Mouse (Mus musculus) central nervous system, embryonic 14 days (tissue): ENCODE data around the gene Trim11. TPM values are rescaled to one million over a fixed set of nuclear protein-coding genes. Genes with fewer than 3 reads are reported as not detected.

Experiments
- polyA plus RNA-seq: library from polyadenylated mRNA; depleted of rRNA; stranded (reverse); fragments of >200 nt; gene quantifications from 2 replicates; pipeline ENCODE4 v1.2.3, GENCODE M21; 2012; rRNA removed

Trim11 gene
- polyA plus RNA-seq, result 29.6 and 30.8 TPM in 2 replicates

DNA sequence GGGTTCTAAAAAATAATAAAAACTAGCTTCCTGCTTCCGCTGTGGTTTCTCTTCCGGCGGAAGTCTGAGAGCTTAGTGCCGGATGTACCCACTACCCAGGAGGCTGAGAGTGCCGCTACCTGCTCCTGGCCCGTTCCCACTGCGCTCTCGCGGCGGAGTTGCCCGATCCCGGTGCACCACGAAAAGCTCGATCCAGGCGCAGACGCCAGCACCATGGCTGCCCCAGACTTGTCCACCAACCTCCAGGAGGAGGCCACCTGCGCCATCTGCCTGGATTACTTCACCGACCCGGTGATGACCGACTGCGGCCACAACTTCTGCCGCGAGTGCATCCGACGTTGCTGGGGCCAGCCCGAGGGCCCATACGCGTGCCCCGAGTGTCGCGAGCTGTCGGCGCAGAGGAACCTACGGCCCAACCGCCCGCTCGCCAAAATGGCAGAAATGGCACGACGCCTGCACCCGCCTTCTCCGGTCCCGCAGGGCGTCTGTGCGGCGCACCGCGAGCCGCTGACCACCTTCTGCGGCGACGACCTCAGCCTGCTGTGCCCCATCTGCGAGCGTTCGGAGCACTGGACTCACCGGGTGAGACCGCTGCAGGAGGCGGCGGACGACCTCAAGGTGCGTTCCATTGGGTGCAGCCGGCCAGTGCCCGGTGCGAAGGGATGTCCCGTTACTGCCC is at the start of gene Trim11:
Gene Trim11, plus strand, starts transcription at position 67 of the 679 bp plus-strand sequence.

GRCm38 (mm10) chr11:58938322-58939087 is 39.4 kb upstream of the Trim11 start, which contains the start of gene Rnf187:
TSS of gene Rnf187 (minus strand) at chr11:58938916.

GRCm38 (mm10) chr11:58948542-58949479 is 29.1 kb upstream of the Trim11 start, which contains the start of gene Hist3h2ba:
TSS of gene Hist3h2ba (plus strand) at chr11:58948920.

DNA sequence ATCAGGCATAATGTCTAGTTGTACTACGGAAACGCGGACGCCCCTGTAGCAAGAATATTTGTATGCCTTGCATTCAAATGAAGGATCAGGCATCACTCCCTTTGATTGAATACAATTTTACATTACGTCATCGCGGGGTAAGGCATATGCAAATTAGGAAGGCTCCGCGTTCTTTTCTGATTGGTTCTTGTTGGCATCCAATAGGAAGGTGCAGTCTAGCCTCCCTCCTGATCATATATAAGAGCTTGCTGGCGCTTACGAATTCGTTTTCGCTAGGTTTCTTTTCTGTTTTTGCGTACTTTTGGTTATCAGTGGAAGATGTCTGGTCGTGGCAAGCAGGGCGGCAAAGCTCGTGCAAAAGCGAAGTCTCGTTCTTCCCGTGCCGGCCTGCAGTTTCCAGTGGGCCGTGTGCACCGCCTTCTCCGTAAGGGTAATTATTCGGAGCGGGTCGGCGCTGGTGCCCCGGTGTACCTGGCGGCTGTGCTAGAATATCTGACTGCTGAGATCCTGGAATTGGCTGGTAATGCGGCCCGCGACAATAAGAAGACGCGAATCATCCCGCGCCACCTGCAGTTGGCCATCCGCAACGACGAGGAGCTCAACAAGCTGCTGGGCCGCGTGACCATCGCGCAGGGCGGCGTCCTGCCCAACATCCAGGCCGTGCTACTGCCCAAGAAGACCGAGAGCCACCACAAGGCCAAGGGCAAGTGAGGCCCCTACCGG is 23.3 kb upstream of the Trim11 start, which contains the start of the genes Hist3h2a and Trim17:
Gene Hist3h2a, plus strand, starts transcription at position 266 of the 723 bp plus-strand sequence.
Gene Trim17, plus strand, starts transcription at position 266 of the 723 bp plus-strand sequence.

Other genes starting within 250 kb of the Trim11 start
- gene Olfr317, start 238.9 kb upstream of the Trim11 start, polyA plus RNA-seq, result 0.16 and 0.28 TPM in 2 replicates
- not detected in 2 replicates for gene Olfr316, start 225.4 kb upstream of the Trim11 start, polyA plus RNA-seq
- gene Olfr315, start 204.9 kb upstream of the Trim11 start, polyA plus RNA-seq, result not detected in 2 replicates
- gene Olfr314, start 195.1 kb upstream of the Trim11 start, polyA plus RNA-seq, result not detected in 2 replicates
- 2.4 and 3.0 TPM in 2 replicates for gene Fam183b, start 176.1 kb upstream of the Trim11 start, polyA plus RNA-seq
- not detected in 2 replicates for gene Olfr313, start 163.1 kb upstream of the Trim11 start, polyA plus RNA-seq
- not detected in 2 replicates for gene Olfr312, start 148.9 kb upstream of the Trim11 start, polyA plus RNA-seq
- not detected in 2 replicates for gene Olfr311, start 138.8 kb upstream of the Trim11 start, polyA plus RNA-seq
- gene Gm12258, start 130.9 kb upstream of the Trim11 start, polyA plus RNA-seq, result 27.6 and 31.1 TPM in 2 replicates
- 9.6 and 10.4 TPM in 2 replicates for gene 2810021J22Rik, start 110.9 kb upstream of the Trim11 start, polyA plus RNA-seq
- gene Zfp39, start 73.9 kb upstream of the Trim11 start, polyA plus RNA-seq, result 5.4 and 5.7 TPM in 2 replicates
- gene Btnl10, start 60.2 kb upstream of the Trim11 start, polyA plus RNA-seq, result 0.02 and 0.04 TPM in 2 replicates
- 468 and 484 TPM in 2 replicates for gene Rnf187, start 39.2 kb upstream of the Trim11 start, polyA plus RNA-seq
- 589 and 846 TPM in 2 replicates for gene Hist3h2ba, start 29.2 kb upstream of the Trim11 start, polyA plus RNA-seq
- 100 and 126 TPM in 2 replicates for gene Hist3h2a, start 23.4 kb upstream of the Trim11 start, polyA plus RNA-seq
- 1.8 and 1.9 TPM in 2 replicates for gene Trim17, start 23.4 kb upstream of the Trim11 start, polyA plus RNA-seq
- gene Obscn, start 158.3 kb downstream of the Trim11 start, polyA plus RNA-seq, result 0.74 and 2.6 TPM in 2 replicates
- gene Iba57, start 185.6 kb downstream of the Trim11 start, polyA plus RNA-seq, result 6.6 and 6.9 TPM in 2 replicates
- 0.64 and 0.93 TPM in 2 replicates for gene Gjc2, start 205.1 kb downstream of the Trim11 start, polyA plus RNA-seq
- gene Guk1, start 214.1 kb downstream of the Trim11 start, polyA plus RNA-seq, result 138 and 152 TPM in 2 replicates
- gene Mrpl55, start 224.4 kb downstream of the Trim11 start, polyA plus RNA-seq, result 44.4 and 50.2 TPM in 2 replicates
- gene 2310033P09Rik, start 230.2 kb downstream of the Trim11 start, polyA plus RNA-seq, result 39.9 and 41.4 TPM in 2 replicates